15 mouse cellular contexts compared by ENCODE assay signal in the genomic region with DNA sequence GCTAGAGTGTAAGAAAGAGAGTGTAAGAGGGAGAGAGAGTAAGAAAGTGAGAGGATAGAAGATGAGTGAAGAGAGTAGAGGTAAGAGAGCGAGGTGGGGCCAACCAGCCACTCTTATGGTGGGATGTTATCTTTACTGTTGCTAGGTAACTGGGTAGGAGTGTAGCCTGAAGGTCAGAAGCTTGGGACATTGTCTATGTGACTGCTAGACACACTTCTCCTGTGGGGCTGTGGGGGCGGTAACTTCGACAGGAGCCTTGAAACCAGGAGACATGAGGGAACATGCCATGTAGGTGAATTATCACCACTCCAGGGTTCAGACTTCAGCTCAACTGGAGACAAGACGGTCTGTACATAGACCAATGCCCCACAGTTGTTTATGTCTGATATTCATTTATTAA.
"Had no signal": no experiment of that assay in that cellular context is flagged by ENCODE, and none has a peak within 500 bp of the region (broad histone marks: within the 10 kb centered on the region; RNA-seq: fewer than 3 reads in every experiment).

No protein-coding gene starts in this region.

- ATAC-seq: forebrain, embryonic 13.5 days; forebrain, embryonic 14.5 days; forebrain, embryonic 15.5 days; forebrain, embryonic 16.5 days; forebrain, postnatal 0 days had no signal

- DNase-seq: cerebellum, postnatal 25 days; cerebellum, postnatal 36 days; embryo, embryonic 11 days; forebrain, postnatal 0 days; gastrocnemius, adult 2 months; gastrocnemius, postnatal 10 days; gastrocnemius, postnatal 14 days; gastrocnemius, postnatal 25 days; gastrocnemius, postnatal 36 days; heart, adult 18-20 months; heart, adult 2 months had no signal
